Mouse (Mus musculus): ENCODE measurements around the gene Fam181a.

Gene Fam181a

GRCm38 (mm10) chr12:103315831-103316545 lies 5.2 kb downstream of the Fam181a start:
- DNase-seq (ENCODE audit: low spot score) = no peak

- no peak for DNase-seq (ENCODE audit: low spot score)
These were observed 12.0 kb downstream of the Fam181a start for GRCm38 (mm10) chr12:103322801-103323200.

- peak; percentile 88 for DNase-seq (ENCODE audit: low spot score)
These were observed 14.5 kb downstream of the Fam181a start for GRCm38 (mm10) chr12:103325156-103325857.

GRCm38 (mm10) chr12:103326569-103326968 lies 15.8 kb downstream of the Fam181a start:
- no peak for DNase-seq (ENCODE audit: low spot score)

- DNase-seq (ENCODE audit: low spot score) = no peak
These were observed 16.3 kb downstream of the Fam181a start for GRCm38 (mm10) chr12:103327107-103327506.

- DNase-seq (ENCODE audit: low spot score) = no peak
These were observed 17.8 kb downstream of the Fam181a start for GRCm38 (mm10) chr12:103328448-103329191.

- no peak for DNase-seq (ENCODE audit: low spot score)
These were observed 20.7 kb downstream of the Fam181a start for GRCm38 (mm10) chr12:103331491-103331890.

GRCm38 (mm10) chr12:103332879-103333278 lies 22.1 kb downstream of the Fam181a start:
- DNase-seq (ENCODE audit: low spot score) = no peak

GRCm38 (mm10) chr12:103333426-103333825 lies 22.7 kb downstream of the Fam181a start:
- no peak for DNase-seq (ENCODE audit: low spot score)

GRCm38 (mm10) chr12:103336766-103337165 lies 26.0 kb downstream of the Fam181a start:
- no peak for DNase-seq (ENCODE audit: low spot score)

GRCm38 (mm10) chr12:103338162-103338798 lies 27.5 kb downstream of the Fam181a start:
- no peak for DNase-seq (ENCODE audit: low spot score)

GRCm38 (mm10) chr12:103341212-103341611 lies 30.4 kb downstream of the Fam181a start:
- DNase-seq (ENCODE audit: low spot score) = no peak

GRCm38 (mm10) chr12:103343456-103343855 lies 32.7 kb downstream of the Fam181a start:
- DNase-seq (ENCODE audit: low spot score) = peak; percentile 55

- no peak for DNase-seq (ENCODE audit: low spot score)
These were observed 34.2 kb downstream of the Fam181a start for GRCm38 (mm10) chr12:103344934-103345333.

GRCm38 (mm10) chr12:103346945-103347344 lies 36.2 kb downstream of the Fam181a start:
- DNase-seq (ENCODE audit: low spot score) = no peak

- DNase-seq (ENCODE audit: low spot score) = no peak
These were observed 36.6 kb downstream of the Fam181a start for GRCm38 (mm10) chr12:103347406-103347805.

- DNase-seq (ENCODE audit: low spot score) = peak; percentile 82
These were observed 37.7 kb downstream of the Fam181a start for GRCm38 (mm10) chr12:103348506-103348905.

GRCm38 (mm10) chr12:103352735-103353134 lies 42.0 kb downstream of the Fam181a start:
- DNase-seq (ENCODE audit: low spot score) = no peak

GRCm38 (mm10) chr12:103353538-103353937 lies 42.8 kb downstream of the Fam181a start:
- DNase-seq (ENCODE audit: low spot score) = no peak

- DNase-seq (ENCODE audit: low spot score) = no peak
These were observed 45.1 kb downstream of the Fam181a start, which contains the start of gene Asb2 for GRCm38 (mm10) chr12:103355746-103356414. TSS of gene Asb2 (minus strand) at chr12:103356001.

GRCm38 (mm10) chr12:103356415-103356748 lies 45.6 kb downstream of the Fam181a start:
- DNase-seq (ENCODE audit: low spot score) = no peak

GRCm38 (mm10) chr12:103358216-103358615 lies 47.4 kb downstream of the Fam181a start:
- no peak for DNase-seq (ENCODE audit: low spot score)

Data from layer of hippocampus, adult 11-12 months (tissue).